Mouse (Mus musculus) right cerebral cortex, postnatal 10 days (tissue): ENCODE measurements around the gene Glis3.
A peak's percentile ranks its signal among the peaks of the same experiment; 100 is the strongest.

Source experiments
- DNase-seq, 2 experiments: peaks; one replicate each; pipeline ENCODE4 v3.0.0; 2021; ENCODE audit warnings: low spot score in 2 of 2

Gene Glis3

DNA sequence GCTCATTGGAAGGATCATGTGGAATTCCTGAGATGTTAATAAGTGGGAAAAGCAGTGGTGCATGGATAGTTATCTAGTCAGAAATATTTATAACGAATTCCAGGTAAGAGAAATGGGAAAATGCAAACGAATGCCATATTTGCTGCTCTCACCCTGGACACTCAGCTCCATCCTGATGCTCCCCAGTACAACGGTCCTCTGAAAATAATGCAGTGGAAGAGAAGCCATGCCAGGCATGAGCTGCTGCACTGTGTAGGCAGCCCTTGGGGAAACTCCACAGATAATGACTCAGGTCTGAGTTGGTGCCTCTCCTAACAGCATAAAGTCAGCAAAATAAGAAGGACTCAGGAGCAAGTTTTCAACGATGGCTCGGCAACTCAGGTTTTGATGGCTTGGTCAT, 433.7 kb downstream of the Glis3 start:
- no peak for DNase-seq

DNA sequence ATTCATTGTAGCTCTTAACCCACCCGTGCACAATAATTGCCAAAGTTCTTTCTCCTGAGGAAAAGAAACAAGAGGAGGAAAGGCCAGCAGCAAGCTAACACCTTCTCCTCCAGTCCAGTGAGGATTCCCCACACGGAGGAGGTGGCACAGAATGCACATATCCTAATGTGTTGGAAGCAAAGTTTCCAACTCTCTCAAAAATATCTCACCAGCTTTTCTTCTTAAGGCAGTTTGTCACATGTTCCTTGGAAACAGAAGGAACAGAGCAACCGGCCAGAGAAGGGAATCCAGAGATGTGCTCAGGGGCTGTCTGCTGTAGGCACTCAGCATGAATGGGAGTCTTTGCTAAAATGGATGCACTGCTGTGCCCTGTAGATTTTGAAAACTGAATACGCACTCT, 441.8 kb downstream of the Glis3 start:
- peak; percentile 38 to 41 for DNase-seq

DNA sequence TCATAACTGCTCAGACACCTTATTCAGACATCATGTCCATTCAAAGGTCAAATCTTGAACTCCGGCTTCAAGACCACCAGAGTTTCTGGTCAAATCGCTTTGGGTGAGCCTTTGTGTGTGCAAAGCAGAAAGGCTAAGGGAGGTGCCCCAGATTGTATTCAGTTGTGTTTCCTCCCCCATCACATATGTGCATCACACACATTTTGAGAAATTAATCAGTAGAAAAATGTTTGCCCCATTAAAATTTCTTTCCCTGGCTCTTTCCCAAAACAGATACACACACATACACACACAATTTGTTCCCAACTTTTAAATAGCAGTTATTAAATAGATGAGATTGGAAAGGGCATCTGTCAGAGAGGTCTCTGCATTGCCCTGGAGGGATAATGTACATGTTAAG, 442.3 kb downstream of the Glis3 start:
- DNase-seq, result no peak

DNA sequence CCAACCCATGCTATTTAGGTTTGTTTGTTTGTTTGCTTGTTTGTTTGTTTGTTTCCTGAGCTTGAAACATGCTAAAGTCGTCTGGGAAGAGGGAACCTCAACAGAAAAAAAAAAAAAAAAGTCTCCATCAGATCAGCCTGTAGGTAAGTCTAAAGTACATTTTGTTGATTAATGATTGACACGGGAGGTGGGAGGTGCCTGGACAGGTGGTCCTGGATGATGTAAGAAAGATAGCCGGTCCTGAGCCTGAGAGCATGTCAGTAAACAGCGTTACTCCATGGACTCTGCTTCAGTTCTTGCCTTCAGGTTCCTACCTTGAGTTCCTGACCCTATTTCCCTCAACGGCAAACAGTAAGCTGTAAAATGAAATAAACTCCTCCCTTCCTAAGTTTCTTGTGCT, 444.3 kb downstream of the Glis3 start:
- no peak for DNase-seq

DNA sequence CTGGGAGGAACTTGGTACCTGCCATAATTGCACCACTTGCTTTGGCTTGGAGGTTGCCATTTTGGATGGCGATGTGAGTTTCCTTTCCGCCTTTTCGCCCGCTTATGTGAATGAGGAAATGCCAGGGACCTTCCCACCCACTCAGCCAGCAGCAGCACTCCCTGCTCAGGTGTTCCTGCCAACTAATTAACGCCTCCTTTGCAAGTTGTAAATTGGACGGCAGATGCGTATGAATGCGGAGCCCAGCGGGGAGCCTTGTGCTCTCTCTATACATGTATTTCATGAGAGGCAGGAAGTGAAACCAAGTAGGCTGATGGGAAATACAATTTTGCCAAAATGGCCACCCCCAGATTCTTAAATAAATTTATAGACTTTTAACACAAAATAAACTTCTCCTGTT, 444.8 kb downstream of the Glis3 start:
- peak; percentile 39 to 41 for DNase-seq

DNA sequence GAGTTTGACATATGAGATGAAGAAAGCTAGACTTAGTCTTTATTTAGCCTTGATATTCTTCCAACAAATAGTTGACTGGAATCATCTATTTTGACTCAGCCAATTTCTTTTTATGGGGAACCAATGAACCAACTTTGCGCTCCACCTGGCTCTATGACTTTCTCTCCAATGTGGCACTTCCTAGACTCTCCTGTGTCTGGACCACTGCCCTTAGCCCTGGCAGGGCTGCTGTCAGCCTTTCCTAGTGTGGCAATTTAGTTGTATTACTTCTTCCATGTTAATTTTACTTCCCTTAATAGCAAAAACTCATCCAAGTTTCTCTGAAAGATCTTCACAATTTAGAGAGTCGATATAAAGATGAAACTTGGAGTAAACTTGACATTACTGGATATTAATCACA, 445.2 kb downstream of the Glis3 start:
- DNase-seq, result no peak

DNA sequence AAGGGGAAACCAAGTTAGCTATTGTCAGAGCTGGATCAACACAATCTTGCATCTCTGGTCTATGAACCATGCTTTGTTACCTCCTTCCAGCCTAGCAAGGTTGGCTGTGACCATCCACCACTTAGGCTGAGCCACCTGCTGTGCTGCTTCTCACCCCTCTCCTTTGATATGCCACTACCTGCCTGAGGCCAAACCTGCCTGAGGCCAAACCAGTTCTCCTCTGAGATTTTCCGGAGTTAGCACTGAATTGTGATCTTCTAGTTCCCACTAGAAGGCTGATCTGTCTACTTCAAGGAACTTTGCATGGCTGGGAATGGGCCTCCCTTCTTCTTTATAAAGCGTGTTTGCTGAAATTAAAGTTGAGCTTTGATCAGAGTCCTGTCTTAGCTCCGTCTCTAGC, 448.4 kb downstream of the Glis3 start:
- no peak for DNase-seq

DNA sequence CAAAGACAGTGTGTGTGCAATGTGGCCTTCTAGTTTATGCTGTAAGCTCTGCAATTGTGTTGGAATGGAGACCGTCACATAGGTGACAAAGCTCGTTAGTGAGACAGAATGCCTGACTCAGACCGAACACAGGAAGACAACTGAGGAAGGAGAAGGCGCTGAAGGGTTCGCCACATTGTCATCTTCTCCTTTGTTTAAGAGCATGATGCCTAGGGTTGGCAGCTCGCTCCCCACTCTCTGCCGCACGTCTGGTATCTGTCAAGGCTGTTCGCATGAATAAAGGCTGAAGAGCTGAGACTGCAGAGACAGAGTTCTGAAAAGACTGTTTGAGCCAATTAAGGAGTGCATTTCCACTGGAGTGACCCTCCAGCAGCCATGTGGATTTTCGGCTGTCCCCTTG, 452.4 kb downstream of the Glis3 start:
- no peak for DNase-seq

DNA sequence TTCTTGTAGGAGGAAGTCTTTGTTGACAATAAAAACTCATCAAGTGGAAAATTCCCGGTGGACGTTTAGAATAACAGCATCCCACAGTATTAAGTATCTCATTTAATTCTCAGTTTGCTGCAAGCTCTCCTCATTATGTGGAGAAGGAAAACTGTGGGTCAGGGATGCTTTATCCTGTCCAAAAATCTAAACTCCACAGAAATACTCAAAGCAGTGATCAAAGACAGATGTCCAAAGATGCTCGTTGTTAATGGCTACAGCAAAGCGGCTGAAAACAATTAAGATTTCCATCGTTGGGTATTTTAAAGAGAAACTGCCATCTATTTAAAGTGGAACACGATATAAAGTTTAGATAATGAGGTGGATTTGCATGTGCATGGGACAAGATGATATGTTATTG, 454.2 kb downstream of the Glis3 start:
- no peak for DNase-seq

DNA sequence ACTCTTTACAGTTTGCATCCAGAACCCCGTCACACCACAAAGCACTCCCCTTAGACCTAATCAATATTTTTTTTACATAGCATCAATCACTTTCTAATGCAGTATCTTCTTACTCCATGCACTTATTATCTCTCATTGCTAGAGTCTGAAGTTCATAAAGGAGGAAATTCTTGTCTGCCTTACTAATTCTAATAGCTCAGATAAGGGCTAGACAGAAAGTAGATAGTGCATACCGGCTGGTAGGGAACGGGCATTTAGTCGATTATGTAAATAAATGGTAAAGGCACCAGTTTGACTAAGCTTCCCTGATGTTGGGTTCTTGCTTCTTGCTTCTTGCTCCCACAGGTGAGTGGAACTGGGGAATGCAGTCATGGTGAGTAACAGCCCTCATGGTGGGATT, 468.2 kb downstream of the Glis3 start:
- DNase-seq, result no peak
